Mouse (Mus musculus) megakaryocyte, embryonic 14.5 days (primary cell): Measurements from ENCODE around the gene 1700025C18Rik.

ENCODE experiments used
- FLI1 ChIP-seq: IDR thresholded peaks from 2 replicates; pipeline ENCODE4 v1.6.1; 2012; ENCODE audit warnings: low read length, inconsistent platforms, mixed read lengths
- GATA1 ChIP-seq: IDR thresholded peaks from 3 replicates; pipeline ENCODE4 v1.6.1; 2012; ENCODE audit warnings: mixed read lengths, low read length, inconsistent platforms, borderline replicate concordance

DNA sequence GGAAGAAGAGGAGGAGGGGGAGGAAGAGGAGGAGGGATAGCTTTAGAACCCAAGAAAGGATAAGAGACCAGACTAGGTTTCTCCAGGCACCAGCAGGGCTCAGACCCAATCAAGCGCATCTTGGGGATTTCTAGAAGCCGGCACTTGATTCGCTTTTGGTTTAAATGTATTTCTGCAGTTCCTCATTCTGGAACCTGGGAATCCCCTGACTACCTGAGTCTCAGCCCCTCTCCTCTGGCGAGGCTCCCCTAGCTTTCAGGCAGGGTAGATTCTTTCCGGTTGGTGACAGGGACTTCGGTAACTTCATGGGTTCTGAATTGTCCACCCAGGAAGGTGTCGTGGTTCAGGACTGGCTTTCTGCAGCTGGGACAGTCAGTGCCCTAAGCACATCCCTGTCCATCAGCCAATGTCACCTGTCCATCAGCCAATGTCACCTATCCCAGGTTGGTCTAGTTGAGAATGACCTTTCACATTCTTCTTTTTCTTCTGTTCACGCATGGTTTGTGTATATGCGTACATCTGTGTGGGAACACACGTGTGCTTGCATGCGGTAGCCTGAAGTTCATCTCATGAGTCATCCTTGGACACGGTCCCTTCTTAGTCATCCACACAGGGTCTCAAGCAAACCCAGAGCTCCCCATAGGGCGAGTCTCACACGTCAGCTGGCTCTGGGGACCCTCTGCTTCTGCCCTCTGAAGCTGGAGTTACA is 34.0 kb downstream of the 1700025C18Rik start:
- TF ChIP-seq GATA1 (no peak), FLI1 (no peak)
